Mouse (Mus musculus): ENCODE results near the gene Chl1.

GRCm38 (mm10) chr6:103656778-103657177 is 146.4 kb downstream of the Chl1 start:
- TF ChIP-seq CTCF (IDR thresholded peaks at IDR 0.05; ENCODE audit: low read depth, low read length) (no peak), POLR2AphosphoS5 (IDR thresholded peaks at IDR 0.05; ENCODE audit: insufficient replicate concordance, low read depth, low read length) (no peak), GATA1 (IDR thresholded peaks at IDR 0.05; ENCODE audit: borderline replicate concordance, low read length) (no peak)

Measured in G1E (cell line).